Mouse (Mus musculus) CH12.LX (cell line): ENCODE measurements around the gene Tas2r123. TPM values are rescaled to one million over a fixed set of nuclear protein-coding genes. Genes with fewer than 3 reads are reported as not detected.

Experiments used
- DNase-seq: peaks from one replicate; pipeline ENCODE4 v3.0.0-alpha.2; 2013; ENCODE audit errors: extremely low read depth
- H3K27ac ChIP-seq: 2 replicates; pipeline ENCODE4 v1.5.1; 2012; ENCODE audit warnings: low read depth, mild to moderate bottlenecking, control low read depth, moderate library complexity; ENCODE audit not compliant: insufficient read depth
- H3K27me3 ChIP-seq: replicated peaks from 2 replicates; pipeline ENCODE3; 2012; ENCODE audit warnings: inconsistent platforms
- H3K36me3 ChIP-seq, 2 experiments: replicated peaks in 1 of 2; 2 replicates each; pipeline versions ENCODE3 to v1.6.1; 2012; ENCODE audit warnings: inconsistent platforms in 1 of 2, low read length in 1 of 2, mild to moderate bottlenecking in 1 of 2, mixed read lengths in 1 of 2, moderate library complexity in 1 of 2; ENCODE audit not compliant: control insufficient read depth in 1 of 2, insufficient read depth in 1 of 2
- H3K4me1 ChIP-seq, 2 experiments: 2 replicates each; pipeline ENCODE4 v1.6.1; 2012; ENCODE audit warnings: inconsistent platforms in 1 of 2, moderate library complexity in 1 of 2; ENCODE audit not compliant: insufficient read depth in 2 of 2, control insufficient read depth in 1 of 2
- H3K4me2 ChIP-seq: 2 replicates; pipeline ENCODE4 v1.6.1; 2012; ENCODE audit warnings: low read depth, mild to moderate bottlenecking, control low read depth; ENCODE audit not compliant: poor library complexity, insufficient read depth, severe bottlenecking
- H3K4me3 ChIP-seq, 3 experiments: fragments of 150-350 bp in 1 of 3; sonication (generic) in 1 of 3; replicated peaks in 1 of 3; 2 replicates each; pipeline versions ENCODE3 to v1.5.1; 2011 to 2012; ENCODE audit warnings: low read depth in 2 of 3, low read length in 2 of 3, mild to moderate bottlenecking in 2 of 3, moderate library complexity in 2 of 3, control low read depth in 1 of 3, improper control_type of control experiment in 1 of 3, inconsistent platforms in 1 of 3, mixed read lengths in 1 of 3; ENCODE audit not compliant: poor library complexity in 1 of 3
- H3K79me2 ChIP-seq: replicated peaks from 2 replicates; pipeline ENCODE4 v1.6.1; 2012; ENCODE audit warnings: mild to moderate bottlenecking, moderate library complexity; ENCODE audit not compliant: control insufficient read depth, poor library complexity, insufficient read depth, severe bottlenecking; ENCODE audit errors: extremely low read depth
- H3K9ac ChIP-seq: 2 replicates; pipeline ENCODE4 v1.6.1; 2012; ENCODE audit warnings: low read depth, mild to moderate bottlenecking, control low read depth, moderate library complexity; ENCODE audit not compliant: insufficient read depth
- H3K9me3 ChIP-seq: replicated peaks from 2 replicates; pipeline ENCODE3; 2012; ENCODE audit warnings: low read length, inconsistent platforms, mixed read lengths
- CHD2 ChIP-seq: IDR thresholded peaks from 2 replicates; pipeline ENCODE4 v1.6.1; 2011; ENCODE audit warnings: low read length, improper control_type of control experiment
- E2F4 ChIP-seq: IDR thresholded peaks from 2 replicates; pipeline ENCODE4 v1.6.1; 2011; ENCODE audit warnings: low read depth, low read length, improper control_type of control experiment; ENCODE audit not compliant: insufficient replicate concordance
- ELF1 ChIP-seq: IDR thresholded peaks from 2 replicates; pipeline ENCODE4 v1.6.1; 2014; ENCODE audit warnings: low read depth, mild to moderate bottlenecking, inconsistent platforms, low read length, improper control_type of control experiment
- HCFC1 ChIP-seq: IDR thresholded peaks from 2 replicates; pipeline ENCODE4 v1.6.1; 2012; ENCODE audit warnings: low read depth, mild to moderate bottlenecking, inconsistent platforms, low read length, improper control_type of control experiment
- MAFK ChIP-seq: IDR thresholded peaks from 2 replicates; pipeline ENCODE4 v1.6.1; 2011; ENCODE audit warnings: low read length, improper control_type of control experiment; ENCODE audit not compliant: insufficient replicate concordance
- MAX ChIP-seq: IDR thresholded peaks from 2 replicates; pipeline ENCODE4 v1.6.1; 2011; ENCODE audit warnings: low read length, improper control_type of control experiment
- MAZ ChIP-seq: IDR thresholded peaks from 2 replicates; pipeline ENCODE4 v1.6.1; 2012; ENCODE audit warnings: low read depth, mild to moderate bottlenecking, inconsistent platforms, low read length, improper control_type of control experiment, moderate library complexity
- MXI1 ChIP-seq: IDR thresholded peaks from 2 replicates; pipeline ENCODE4 v1.6.1; 2011; ENCODE audit warnings: mild to moderate bottlenecking, low read depth, low read length, improper control_type of control experiment
- NELFE ChIP-seq: IDR thresholded peaks from 2 replicates; pipeline ENCODE4 v1.6.1; 2011; ENCODE audit warnings: low read depth, low read length, improper control_type of control experiment
- PAX5 ChIP-seq: IDR thresholded peaks from 2 replicates; pipeline ENCODE4 v1.6.1; 2012; ENCODE audit warnings: low read length, inconsistent platforms, mixed read lengths
- POLR2AphosphoS2 ChIP-seq: IDR thresholded peaks from 2 replicates; pipeline ENCODE4 v1.6.1; 2011; ENCODE audit warnings: low read depth, low read length, improper control_type of control experiment
- RCOR1 ChIP-seq: conservative IDR thresholded peaks from 2 replicates; pipeline ENCODE4 v1.6.1; 2012; ENCODE audit warnings: low read depth, mild to moderate bottlenecking, inconsistent platforms, low read length, improper control_type of control experiment
- USF2 ChIP-seq: conservative IDR thresholded peaks from 2 replicates; pipeline ENCODE4 v1.6.1; 2011; ENCODE audit warnings: low read depth, low read length, improper control_type of control experiment
- ZKSCAN1 ChIP-seq: IDR thresholded peaks from 2 replicates; pipeline ENCODE4 v1.6.1; 2012; ENCODE audit warnings: low read depth, inconsistent platforms, low read length, improper control_type of control experiment, borderline replicate concordance
- ZNF384 ChIP-seq: IDR thresholded peaks from 2 replicates; pipeline ENCODE4 v1.6.1; 2012; ENCODE audit warnings: low read depth, low read length, improper control_type of control experiment, inconsistent platforms
- dilution Hi-C: fragments of 300-500 bp; cut with MboI; formaldehyde crosslinking; loops from 2 replicates; pipeline ENCODE4 v1.14.3; 2020; ENCODE audit warnings: low sequenced_read_pairs; ENCODE audit not compliant: extremely low pct_unique_long_range_greater_than_20kb, extremely low pct_ligation_motif_present
- in situ Hi-C: fragments of 300-500 bp; cut with MboI; formaldehyde crosslinking; loops from 3 replicates; pipeline ENCODE4 v1.14.3; 2019; ENCODE audit warnings: low sequenced_read_pairs, low pct_ligation_motif_present, low pct_unique_long_range_greater_than_20kb, mixed read lengths
- polyA plus RNA-seq: library from polyadenylated mRNA; unstranded; fragments of >175 nt; gene quantifications from 2 replicates; pipeline ENCODE4 v1.2.1, GENCODE M21; 2012; ENCODE audit warnings: low read depth; ENCODE audit not compliant: insufficient read length
- total RNA-seq, 2 experiments: library from RNA; depleted of rRNA; stranded (reverse); fragments of 300-350 nt in 1 of 2; fragments of >200 nt in 1 of 2; gene quantifications; 2 replicates each; pipeline ENCODE4 v1.2.3; 2012 to 2014

The Tas2r123 gene
- total and polyA plus RNA-seq, 3 experiments = not detected

GRCm38 (mm10) chr6:132892711-132893110 lies 45.8 kb downstream of the Tas2r123 start, which contains the start of gene Tas2r113:
TSS of gene Tas2r113 (plus strand) at chr6:132893011.
- dilution Hi-C loops = no loop called here
- Histone ChIP-seq H3K4me3 (no peak within 1 kb of the TSS), H3K27ac (no peak within 1 kb of the TSS), H3K9ac (no peak within 1 kb of the TSS), H3K79me2 (no peaks in the 10 kb centered on the region), H3K4me2 (no peak within 1 kb of the TSS), H3K4me1 (no peaks in the 10 kb centered on the region), H3K36me3 (no peaks in the 10 kb centered on the region), H3K9me3 (peaks cover 11% of the 10 kb centered on the region), H3K27me3 (no peaks in the 10 kb centered on the region)
- TF ChIP-seq E2F4 (no peak), CHD2 (no peak), MAZ (no peak), NELFE (no peak), RCOR1 (no peak), ZKSCAN1 (no peak), POLR2AphosphoS2 (no peak), HCFC1 (no peak), ELF1 (no peak), MAX (no peak), MAFK (no peak), ZNF384 (no peak), PAX5 (no peak), USF2 (no peak), MXI1 (no peak)
- no peak for DNase-seq
- in situ Hi-C loops = no loop called here

Other genes with a start within 250 kb of the Tas2r123 start
- gene A630073D07Rik, start 195.6 kb upstream of the Tas2r123 start, total RNA-seq (2012; rRNA removed) = not detected in 2 replicates
- gene A630073D07Rik, start 195.6 kb upstream of the Tas2r123 start, total RNA-seq (2014; rRNA removed) = not detected in 2 replicates
- not detected in 2 replicates for gene A630073D07Rik, start 195.6 kb upstream of the Tas2r123 start, polyA plus RNA-seq
- gene Tas2r120, start 190.2 kb upstream of the Tas2r123 start, total RNA-seq (2012; rRNA removed) = not detected in 2 replicates
- not detected in 2 replicates for gene Tas2r120, start 190.2 kb upstream of the Tas2r123 start, total RNA-seq (2014; rRNA removed)
- not detected in 2 replicates for gene Tas2r120, start 190.2 kb upstream of the Tas2r123 start, polyA plus RNA-seq
- not detected in 2 replicates for gene Tas2r121, start 146.1 kb upstream of the Tas2r123 start, total RNA-seq (2012; rRNA removed)
- gene Tas2r121, start 146.1 kb upstream of the Tas2r123 start, total RNA-seq (2014; rRNA removed) = not detected in 2 replicates
- gene Tas2r121, start 146.1 kb upstream of the Tas2r123 start, polyA plus RNA-seq = not detected in 2 replicates
- not detected in 2 replicates for gene Tas2r122, start 135.2 kb upstream of the Tas2r123 start, total RNA-seq (2012; rRNA removed)
- not detected in 2 replicates for gene Tas2r122, start 135.2 kb upstream of the Tas2r123 start, total RNA-seq (2014; rRNA removed)
- gene Tas2r122, start 135.2 kb upstream of the Tas2r123 start, polyA plus RNA-seq = not detected in 2 replicates
- not detected in 2 replicates for gene Tas2r115, start 109.1 kb upstream of the Tas2r123 start, total RNA-seq (2012; rRNA removed)
- gene Tas2r115, start 109.1 kb upstream of the Tas2r123 start, total RNA-seq (2014; rRNA removed) = not detected in 2 replicates
- gene Tas2r115, start 109.1 kb upstream of the Tas2r123 start, polyA plus RNA-seq = not detected in 2 replicates
- gene Tas2r124, start 92.4 kb upstream of the Tas2r123 start, total RNA-seq (2012; rRNA removed) = not detected in 2 replicates
- not detected in 2 replicates for gene Tas2r124, start 92.4 kb upstream of the Tas2r123 start, total RNA-seq (2014; rRNA removed)
- gene Tas2r124, start 92.4 kb upstream of the Tas2r123 start, polyA plus RNA-seq = not detected in 2 replicates
- not detected in 2 replicates for gene Tas2r102, start 85.0 kb upstream of the Tas2r123 start, total RNA-seq (2012; rRNA removed)
- gene Tas2r102, start 85.0 kb upstream of the Tas2r123 start, total RNA-seq (2014; rRNA removed) = not detected in 2 replicates
- not detected in 2 replicates for gene Tas2r102, start 85.0 kb upstream of the Tas2r123 start, polyA plus RNA-seq
- not detected in 2 replicates for gene Tas2r136, start 69.0 kb upstream of the Tas2r123 start, total RNA-seq (2012; rRNA removed)
- gene Tas2r136, start 69.0 kb upstream of the Tas2r123 start, total RNA-seq (2014; rRNA removed) = not detected in 2 replicates
- gene Tas2r136, start 69.0 kb upstream of the Tas2r123 start, polyA plus RNA-seq = not detected in 2 replicates
- gene Tas2r117, start 44.3 kb upstream of the Tas2r123 start, total RNA-seq (2012; rRNA removed) = not detected in 2 replicates
- not detected in 2 replicates for gene Tas2r117, start 44.3 kb upstream of the Tas2r123 start, total RNA-seq (2014; rRNA removed)
- gene Tas2r117, start 44.3 kb upstream of the Tas2r123 start, polyA plus RNA-seq = not detected in 2 replicates
- gene Tas2r116, start 8.3 kb downstream of the Tas2r123 start, total RNA-seq (2012; rRNA removed) = not detected in 2 replicates
- not detected in 2 replicates for gene Tas2r116, start 8.3 kb downstream of the Tas2r123 start, total RNA-seq (2014; rRNA removed)
- gene Tas2r116, start 8.3 kb downstream of the Tas2r123 start, polyA plus RNA-seq = not detected in 2 replicates
- gene Tas2r110, start 20.9 kb downstream of the Tas2r123 start, total RNA-seq (2012; rRNA removed) = not detected in 2 replicates
- not detected in 2 replicates for gene Tas2r110, start 20.9 kb downstream of the Tas2r123 start, total RNA-seq (2014; rRNA removed)
- not detected in 2 replicates for gene Tas2r110, start 20.9 kb downstream of the Tas2r123 start, polyA plus RNA-seq
- gene Tas2r113, start 45.9 kb downstream of the Tas2r123 start, total RNA-seq (2012; rRNA removed) = not detected in 2 replicates
- not detected in 2 replicates for gene Tas2r113, start 45.9 kb downstream of the Tas2r123 start, total RNA-seq (2014; rRNA removed)
- gene Tas2r113, start 45.9 kb downstream of the Tas2r123 start, polyA plus RNA-seq = not detected in 2 replicates
- gene Tas2r125, start 62.5 kb downstream of the Tas2r123 start, total RNA-seq (2012; rRNA removed) = not detected in 2 replicates
- gene Tas2r125, start 62.5 kb downstream of the Tas2r123 start, total RNA-seq (2014; rRNA removed) = not detected in 2 replicates
- not detected in 2 replicates for gene Tas2r125, start 62.5 kb downstream of the Tas2r123 start, polyA plus RNA-seq
- not detected in 2 replicates for gene Tas2r129, start 104.0 kb downstream of the Tas2r123 start, total RNA-seq (2012; rRNA removed)
- not detected in 2 replicates for gene Tas2r129, start 104.0 kb downstream of the Tas2r123 start, total RNA-seq (2014; rRNA removed)
- not detected in 2 replicates for gene Tas2r129, start 104.0 kb downstream of the Tas2r123 start, polyA plus RNA-seq
- gene Tas2r131, start 110.8 kb downstream of the Tas2r123 start, total RNA-seq (2012; rRNA removed) = not detected in 2 replicates
- gene Tas2r131, start 110.8 kb downstream of the Tas2r123 start, total RNA-seq (2014; rRNA removed) = not detected in 2 replicates
- gene Tas2r131, start 110.8 kb downstream of the Tas2r123 start, polyA plus RNA-seq = not detected in 2 replicates
- not detected in 2 replicates for gene Tas2r109, start 133.8 kb downstream of the Tas2r123 start, total RNA-seq (2012; rRNA removed)
- gene Tas2r109, start 133.8 kb downstream of the Tas2r123 start, total RNA-seq (2014; rRNA removed) = not detected in 2 replicates
- gene Tas2r109, start 133.8 kb downstream of the Tas2r123 start, polyA plus RNA-seq = not detected in 2 replicates
- not detected in 2 replicates for gene Tas2r103, start 190.0 kb downstream of the Tas2r123 start, total RNA-seq (2012; rRNA removed)
- gene Tas2r103, start 190.0 kb downstream of the Tas2r123 start, total RNA-seq (2014; rRNA removed) = not detected in 2 replicates
- not detected in 2 replicates for gene Tas2r103, start 190.0 kb downstream of the Tas2r123 start, polyA plus RNA-seq
- not detected in 2 replicates for gene Tas2r140, start 208.7 kb downstream of the Tas2r123 start, total RNA-seq (2012; rRNA removed)
- gene Tas2r140, start 208.7 kb downstream of the Tas2r123 start, total RNA-seq (2014; rRNA removed) = not detected in 2 replicates
- gene Tas2r140, start 208.7 kb downstream of the Tas2r123 start, polyA plus RNA-seq = not detected in 2 replicates